Mouse (Mus musculus): Measurements from ENCODE around the gene Ndufaf8. TPM values are rescaled to one million over a fixed set of nuclear protein-coding genes. Genes with fewer than 3 reads are reported as not detected.

Gene Ndufaf8
- total and polyA plus RNA-seq, 3 experiments = 10.4 to 60.0 (median 15.1) TPM

DNA sequence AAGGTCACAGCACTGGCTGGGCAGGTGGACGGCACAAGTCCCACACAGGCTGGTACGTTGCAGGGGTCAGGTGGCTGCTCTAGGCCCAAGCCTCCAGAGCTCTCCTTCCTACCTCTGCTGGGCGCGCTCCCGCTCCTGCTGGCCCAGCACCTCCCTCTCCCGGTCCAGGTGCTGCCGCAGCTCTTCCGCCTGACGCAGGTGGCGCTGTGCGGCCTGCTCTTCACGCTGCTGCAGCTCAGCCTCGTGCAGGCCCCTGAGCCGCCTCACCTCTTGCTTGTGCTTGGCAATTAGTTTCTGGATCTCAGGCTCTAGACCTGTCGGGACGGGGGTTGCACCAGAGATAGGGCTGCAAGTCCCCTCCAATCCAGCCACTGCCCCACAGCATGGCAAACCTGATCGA, 30.9 kb upstream of the Ndufaf8 start:
- DNase-seq (ENCODE audit: low spot score) (no peak), ATAC-seq (ENCODE audit: extremely low read depth, insufficient number of reproducible peaks, low FRiP score, poor library complexity, severe bottlenecking) (no peak)
- peaks cover 92% of the 10 kb centered on the region for H3K36me3 ChIP-seq (replicated peaks)
- no peak for TF ChIP-seq TAL1 (conservative IDR thresholded peaks at IDR 0.05; ENCODE audit: low read depth, low read length)
- TF ChIP-seq CTCF (IDR thresholded peaks at IDR 0.05; ENCODE audit: low read depth, low read length) = no peak
- TF ChIP-seq POLR2AphosphoS5 (IDR thresholded peaks at IDR 0.05; ENCODE audit: insufficient replicate concordance, low read depth, low read length) = no peak
- no peak for TF ChIP-seq GATA2 (IDR thresholded peaks at IDR 0.05; ENCODE audit: borderline replicate concordance, low read depth, low read length)
- TF ChIP-seq GATA1 (IDR thresholded peaks at IDR 0.05; ENCODE audit: borderline replicate concordance, low read length) = no peak
- no peaks in the 10 kb centered on the region for H3K27me3 ChIP-seq (ENCODE audit: insufficient read depth, low read length)
- no peak overlapping the region for H3K4me3 ChIP-seq (ENCODE audit: low read depth, low read length)
- no peaks in the 10 kb centered on the region for H3K9me3 ChIP-seq (replicated peaks)
- peaks cover 7% of the 10 kb centered on the region for H3K4me1 ChIP-seq (ENCODE audit: insufficient read depth, low read depth, low read length)

DNA sequence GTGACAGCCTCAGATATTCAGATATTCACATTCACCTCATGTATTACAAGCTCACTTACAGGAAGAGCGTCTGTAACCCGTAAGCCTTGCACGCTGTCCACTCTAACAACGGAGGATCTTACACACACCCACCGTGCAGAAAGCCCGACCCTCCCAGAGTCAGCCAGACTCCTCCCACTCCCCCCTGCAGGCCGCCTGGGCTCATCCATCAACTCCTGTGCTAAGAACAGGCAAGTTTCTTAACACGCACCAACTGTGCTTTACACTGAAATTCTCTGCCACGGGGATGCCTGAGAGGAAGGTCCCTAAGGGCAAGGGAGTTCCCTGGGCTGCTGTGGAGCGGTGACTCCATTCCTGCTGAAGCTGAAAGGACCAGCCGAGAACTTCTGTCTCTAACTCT, 29.5 kb upstream of the Ndufaf8 start:
- DNase-seq (ENCODE audit: low spot score) (no peak), ATAC-seq (ENCODE audit: extremely low read depth, insufficient number of reproducible peaks, low FRiP score, poor library complexity, severe bottlenecking) (no peak)
- Histone ChIP-seq H3K27me3 (ENCODE audit: insufficient read depth, low read length) (no peaks in the 10 kb centered on the region), H3K36me3 (replicated peaks) (peaks cover 100% of the 10 kb centered on the region), H3K9me3 (replicated peaks) (no peaks in the 10 kb centered on the region), H3K4me3 (ENCODE audit: low read depth, low read length) (no peak overlapping the region), H3K4me1 (ENCODE audit: insufficient read depth, low read depth, low read length) (peaks cover 5% of the 10 kb centered on the region)
- TF ChIP-seq GATA1 (IDR thresholded peaks at IDR 0.05; ENCODE audit: borderline replicate concordance, low read length) (no peak), POLR2AphosphoS5 (IDR thresholded peaks at IDR 0.05; ENCODE audit: insufficient replicate concordance, low read depth, low read length) (no peak), TAL1 (conservative IDR thresholded peaks at IDR 0.05; ENCODE audit: low read depth, low read length) (no peak), CTCF (IDR thresholded peaks at IDR 0.05; ENCODE audit: low read depth, low read length) (no peak), GATA2 (IDR thresholded peaks at IDR 0.05; ENCODE audit: borderline replicate concordance, low read depth, low read length) (no peak)

DNA sequence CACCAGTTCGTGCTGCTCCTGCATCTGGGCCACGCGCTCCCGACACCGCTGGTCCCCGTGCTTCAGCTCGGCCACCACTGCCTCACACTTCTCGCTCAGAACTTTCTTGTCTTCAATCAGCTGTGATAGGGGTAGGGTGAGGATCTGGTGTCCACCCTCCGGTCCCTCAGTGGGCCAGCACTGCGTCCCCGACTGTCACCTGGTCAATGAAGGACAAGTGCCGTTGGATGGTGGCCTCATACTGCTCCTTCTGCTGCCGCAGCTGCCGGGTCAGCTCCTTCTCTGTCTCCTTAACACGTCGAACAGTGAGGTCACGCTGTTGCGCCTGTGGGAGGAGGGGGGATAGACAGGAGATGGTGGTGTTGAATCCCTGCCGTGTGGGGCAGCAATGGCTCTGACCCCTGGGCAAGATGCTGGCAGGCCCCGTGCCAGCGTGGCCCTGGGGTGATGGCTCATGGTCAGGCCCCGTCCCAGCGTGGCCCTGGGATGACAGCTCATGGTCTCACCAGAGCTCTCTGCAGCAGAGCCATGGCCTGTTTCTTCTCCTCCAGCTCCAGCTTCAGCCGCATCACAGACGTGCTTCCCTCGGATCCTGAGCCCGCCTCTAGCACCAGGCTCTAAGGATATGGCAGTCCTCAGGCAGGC, 28.3 kb upstream of the Ndufaf8 start:
- TF ChIP-seq GATA2 (IDR thresholded peaks at IDR 0.05; ENCODE audit: borderline replicate concordance, low read depth, low read length) (no peak), POLR2AphosphoS5 (IDR thresholded peaks at IDR 0.05; ENCODE audit: insufficient replicate concordance, low read depth, low read length) (no peak), GATA1 (IDR thresholded peaks at IDR 0.05; ENCODE audit: borderline replicate concordance, low read length) (no peak), TAL1 (conservative IDR thresholded peaks at IDR 0.05; ENCODE audit: low read depth, low read length) (no peak), CTCF (IDR thresholded peaks at IDR 0.05; ENCODE audit: low read depth, low read length) (no peak)
- peaks cover 99% of the 10 kb centered on the region for H3K36me3 ChIP-seq (replicated peaks)
- no peak for ATAC-seq (ENCODE audit: extremely low read depth, insufficient number of reproducible peaks, low FRiP score, poor library complexity, severe bottlenecking)
- H3K4me3 ChIP-seq (ENCODE audit: low read depth, low read length) = no peak overlapping the region
- H3K9me3 ChIP-seq (replicated peaks) = no peaks in the 10 kb centered on the region
- no peaks in the 10 kb centered on the region for H3K27me3 ChIP-seq (ENCODE audit: insufficient read depth, low read length)
- H3K4me1 ChIP-seq (ENCODE audit: insufficient read depth, low read depth, low read length) = peaks cover 2% of the 10 kb centered on the region; the same call in 1 of the 2 replicates
- DNase-seq (ENCODE audit: low spot score) = no peak

DNA sequence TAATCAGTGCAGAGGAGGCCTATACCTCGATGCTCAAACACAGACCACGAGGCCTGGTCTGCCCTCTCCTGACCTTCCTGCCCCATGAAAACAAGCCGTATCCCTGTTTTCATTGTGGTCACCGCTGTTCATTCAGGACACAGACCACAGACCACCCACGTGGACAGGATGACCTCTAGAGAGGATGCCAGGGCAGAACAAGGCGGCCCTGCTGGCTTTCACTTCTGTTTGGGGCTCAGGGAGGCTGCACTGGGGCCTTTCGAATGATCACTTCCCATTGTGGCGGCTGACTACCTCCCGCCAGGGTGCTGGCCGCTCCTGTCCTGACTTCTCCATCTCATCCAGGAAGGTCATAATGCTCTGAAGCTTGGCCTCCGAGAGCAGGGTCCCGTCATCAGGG, 27.7 kb upstream of the Ndufaf8 start:
- H3K9me3 ChIP-seq (replicated peaks) = no peaks in the 10 kb centered on the region
- no peak for DNase-seq (ENCODE audit: low spot score)
- H3K4me3 ChIP-seq (ENCODE audit: low read depth, low read length) = no peak overlapping the region
- H3K36me3 ChIP-seq (replicated peaks) = peaks cover 99% of the 10 kb centered on the region
- H3K27me3 ChIP-seq (ENCODE audit: insufficient read depth, low read length) = no peaks in the 10 kb centered on the region
- no peak for ATAC-seq (ENCODE audit: extremely low read depth, insufficient number of reproducible peaks, low FRiP score, poor library complexity, severe bottlenecking)
- no peak for TF ChIP-seq POLR2AphosphoS5 (IDR thresholded peaks at IDR 0.05; ENCODE audit: insufficient replicate concordance, low read depth, low read length)
- TF ChIP-seq TAL1 (conservative IDR thresholded peaks at IDR 0.05; ENCODE audit: low read depth, low read length) = no peak
- TF ChIP-seq CTCF (IDR thresholded peaks at IDR 0.05; ENCODE audit: low read depth, low read length) = no peak
- no peak for TF ChIP-seq GATA2 (IDR thresholded peaks at IDR 0.05; ENCODE audit: borderline replicate concordance, low read depth, low read length)
- no peak for TF ChIP-seq GATA1 (IDR thresholded peaks at IDR 0.05; ENCODE audit: borderline replicate concordance, low read length)
- H3K4me1 ChIP-seq (ENCODE audit: insufficient read depth, low read depth, low read length) = peaks cover 2% of the 10 kb centered on the region; the same call in 1 of the 2 replicates

DNA sequence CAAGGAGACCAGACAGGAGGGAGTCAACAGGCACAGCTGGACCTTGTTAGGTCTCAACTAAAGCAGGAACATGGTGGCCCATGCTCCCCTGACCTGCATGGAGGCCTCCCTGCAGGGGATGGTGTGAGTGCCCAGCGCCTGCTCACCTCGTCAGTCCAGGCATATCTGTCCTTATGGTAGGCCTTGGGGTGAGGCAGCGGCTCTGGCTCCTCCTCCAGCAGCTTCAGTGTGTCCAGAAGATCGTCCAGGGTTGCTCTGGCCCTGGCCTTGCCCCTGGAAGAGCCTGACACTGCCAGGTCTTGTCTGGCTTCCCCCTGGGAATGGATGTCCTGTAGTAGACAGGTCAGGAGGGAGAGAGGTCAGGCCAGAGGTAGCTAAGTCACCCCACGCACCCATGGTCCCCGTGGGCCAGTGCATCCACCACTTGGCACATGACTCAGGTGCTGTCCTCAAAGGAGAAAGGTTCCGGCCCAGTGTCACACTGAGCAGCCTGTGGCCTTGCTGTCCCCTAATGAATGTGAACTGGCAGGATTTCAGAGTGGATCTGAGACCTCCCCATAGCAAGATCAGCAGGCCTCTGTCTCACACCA, 26.9 kb upstream of the Ndufaf8 start:
- TF ChIP-seq TAL1 (conservative IDR thresholded peaks at IDR 0.05; ENCODE audit: low read depth, low read length) (no peak), POLR2AphosphoS5 (IDR thresholded peaks at IDR 0.05; ENCODE audit: insufficient replicate concordance, low read depth, low read length) (no peak), GATA2 (IDR thresholded peaks at IDR 0.05; ENCODE audit: borderline replicate concordance, low read depth, low read length) (no peak)
- DNase-seq (ENCODE audit: low spot score) (no peak), ATAC-seq (ENCODE audit: extremely low read depth, insufficient number of reproducible peaks, low FRiP score, poor library complexity, severe bottlenecking) (no peak)
- peaks cover 99% of the 10 kb centered on the region for H3K36me3 ChIP-seq (replicated peaks)
- no peaks in the 10 kb centered on the region for H3K27me3 ChIP-seq (ENCODE audit: insufficient read depth, low read length)
- peaks cover 2% of the 10 kb centered on the region; the same call in 1 of the 2 replicates for H3K4me1 ChIP-seq (ENCODE audit: insufficient read depth, low read depth, low read length)
- no peak overlapping the region for H3K4me3 ChIP-seq (ENCODE audit: low read depth, low read length)
- no peaks in the 10 kb centered on the region for H3K9me3 ChIP-seq (replicated peaks)

DNA sequence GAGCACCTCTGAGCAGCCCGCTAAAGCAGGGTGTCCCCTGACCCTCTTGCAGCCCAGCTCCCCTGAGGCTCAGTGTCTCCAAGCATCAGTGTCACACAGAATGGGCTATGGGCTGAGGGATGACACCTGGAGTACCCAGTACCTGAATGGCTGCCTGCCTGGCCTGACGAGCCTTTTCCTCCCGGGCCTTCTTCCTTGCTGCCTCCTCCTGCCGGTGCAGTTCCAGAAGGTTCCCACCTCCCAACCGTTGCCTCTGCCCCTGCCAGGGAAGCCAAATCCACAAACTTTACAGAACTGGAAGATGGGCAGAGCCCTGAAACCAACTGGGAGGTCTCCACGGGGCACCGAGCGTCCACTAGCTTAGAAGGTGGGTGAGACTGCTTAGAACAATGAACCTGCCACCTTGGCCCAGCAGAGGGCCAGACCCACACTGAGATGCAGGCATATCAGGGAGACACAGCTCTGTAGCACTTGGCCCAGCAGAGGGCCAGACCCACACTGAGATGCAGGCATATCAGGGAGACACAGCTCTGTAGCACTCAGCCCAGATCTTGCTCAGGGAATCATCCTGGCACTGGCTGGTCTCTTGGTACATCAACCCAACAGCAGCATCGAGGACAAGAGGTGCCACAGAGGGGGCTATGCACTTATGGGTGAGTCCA, 25.6 kb upstream of the Ndufaf8 start:
- Histone ChIP-seq H3K4me3 (ENCODE audit: low read depth, low read length) (no peak overlapping the region), H3K9me3 (replicated peaks) (no peaks in the 10 kb centered on the region), H3K4me1 (ENCODE audit: insufficient read depth, low read depth, low read length) (no peaks in the 10 kb centered on the region), H3K36me3 (replicated peaks) (peaks cover 98% of the 10 kb centered on the region), H3K27me3 (ENCODE audit: insufficient read depth, low read length) (no peaks in the 10 kb centered on the region)
- no peak for TF ChIP-seq CTCF (IDR thresholded peaks at IDR 0.05; ENCODE audit: low read depth, low read length)
- TF ChIP-seq POLR2AphosphoS5 (IDR thresholded peaks at IDR 0.05; ENCODE audit: insufficient replicate concordance, low read depth, low read length) = no peak
- no peak for TF ChIP-seq GATA2 (IDR thresholded peaks at IDR 0.05; ENCODE audit: borderline replicate concordance, low read depth, low read length)
- no peak for TF ChIP-seq TAL1 (conservative IDR thresholded peaks at IDR 0.05; ENCODE audit: low read depth, low read length)
- no peak for TF ChIP-seq GATA1 (IDR thresholded peaks at IDR 0.05; ENCODE audit: borderline replicate concordance, low read length)
- DNase-seq (ENCODE audit: low spot score) (no peak), ATAC-seq (ENCODE audit: extremely low read depth, insufficient number of reproducible peaks, low FRiP score, poor library complexity, severe bottlenecking) (no peak; the same call in 1 of the 2 replicates)
